8 mouse cellular contexts compared by ENCODE assay signal in the genomic region with DNA sequence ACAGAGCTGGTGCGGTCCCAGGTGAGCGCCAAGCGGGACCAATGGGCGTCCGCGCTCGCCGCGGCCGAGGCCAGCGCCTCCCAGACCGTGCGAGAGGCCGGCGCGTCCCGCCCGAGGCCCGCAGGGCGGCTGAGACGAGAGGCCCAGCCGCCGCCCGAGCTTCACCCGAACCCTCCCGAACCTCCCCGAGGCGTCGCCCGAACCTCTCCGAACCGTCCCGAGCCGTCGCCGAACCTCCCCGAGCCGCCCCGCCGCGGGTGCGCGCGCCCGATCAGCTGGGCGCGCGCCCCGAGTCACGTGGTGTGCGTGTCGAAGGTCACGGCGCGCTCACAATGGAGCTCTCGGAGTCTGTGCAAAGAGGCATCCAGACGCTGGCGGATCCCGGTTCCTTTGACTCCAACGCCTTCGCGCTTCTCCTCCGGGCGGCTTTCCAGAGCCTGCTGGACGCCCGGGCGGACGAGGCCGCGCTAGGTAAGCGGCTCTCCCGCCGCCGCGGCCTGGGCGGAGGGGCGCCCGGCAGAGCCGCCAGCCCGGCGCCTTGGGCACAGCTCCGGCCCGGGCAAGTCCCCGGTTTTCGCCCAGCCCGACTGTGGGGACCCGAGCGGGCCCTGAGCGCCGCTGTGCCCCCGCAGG. TPM values are rescaled to one million over a fixed set of nuclear protein-coding genes. Genes with fewer than 3 reads are reported as not detected.
DNase-seq lines count a peak whose midpoint lies in the region; TF ChIP-seq lines count a peak whose summit lies in the region.

Gene Commd3, plus strand, starts transcription at position 252 of the 633 bp plus-strand sequence.

- DNase-seq in MEL (ENCODE audit: low read depth, low spot score), result peak; percentile 84
- DNase-seq in cerebellum, adult 9-10 months, result peak; percentile 96
- peak; percentile 83 to 95 for DNase-seq in frontal cortex, adult 2 months (ENCODE audit: extremely low spot score in 1 of 2, low spot score in 1 of 2)
- DNase-seq in hindbrain, embryonic 10.5 days (ENCODE audit: low spot score), result peak; percentile 93
- peak; percentile 94 to 98 for DNase-seq in layer of hippocampus, postnatal 14 days (ENCODE audit: low spot score in 2 of 2)
- DNase-seq in lung, postnatal 10 days, result peak; percentile 95
- peak; percentile 98 for DNase-seq in ovary, postnatal 14 days (ENCODE audit: low spot score)
- DNase-seq in thymus, postnatal 10 days (ENCODE audit: low spot score in 2 of 2), result peak; percentile 77 to 92

- peak within 1 kb of the TSS; percentile 52 for H3K27ac ChIP-seq in MEL (ENCODE audit: control insufficient read depth, low read depth, low read length)
- H3K27ac ChIP-seq in hindbrain, embryonic 10.5 days, result peak within 1 kb of the TSS; percentile 99

- H3K27me3 ChIP-seq in MEL (ENCODE audit: control insufficient read depth in 1 of 2, insufficient read depth in 2 of 2, low read length in 2 of 2), result peaks cover 12 to 30% of the 10 kb centered on the region in 2 experiments
- peaks cover 53% of the 10 kb centered on the region for H3K27me3 ChIP-seq in hindbrain, embryonic 10.5 days (ENCODE audit: insufficient read depth, poor library complexity, severe bottlenecking)

- H3K9ac ChIP-seq in MEL (ENCODE audit: control insufficient read depth, low read depth, low read length, poor library complexity, severe bottlenecking), result peak within 1 kb of the TSS; percentile 96

- TF ChIP-seq EP300 in MEL (IDR thresholded peaks at IDR 0.05; ENCODE audit: low read depth in 1 of 2, low read length in 2 of 2), result no peak

- peak; percentile 59 to 73; a peak in 2 of 4 replicates for TF ChIP-seq POLR2A in MEL (IDR thresholded peaks at IDR 0.05; ENCODE audit: control insufficient read depth in 1 of 2, insufficient read depth in 1 of 2, low read depth in 1 of 2, low read length in 2 of 2, poor library complexity in 1 of 2)

- TF ChIP-seq CTCF in MEL (IDR thresholded peaks at IDR 0.05 in 2 of 3, conservative IDR thresholded peaks at IDR 0.05 in 1 of 3; ENCODE audit: control insufficient read depth in 1 of 3, insufficient read depth in 1 of 3, low read depth in 2 of 3, low read length in 3 of 3, poor library complexity in 1 of 3, severe bottlenecking in 1 of 3), result no peak

- peaks cover 13% of the 10 kb centered on the region in 2 experiments for H3K4me1 ChIP-seq in MEL (ENCODE audit: control insufficient read depth in 1 of 2, insufficient read depth in 2 of 2, low read length in 2 of 2)
- H3K4me1 ChIP-seq in hindbrain, embryonic 10.5 days (replicated peaks), result peaks cover 42% of the 10 kb centered on the region

- no peak for TF ChIP-seq RAD21 in MEL (IDR thresholded peaks at IDR 0.05; ENCODE audit: low read depth, low read length)

- peak within 1 kb of the TSS; percentile 81 to 83 for H3K4me3 ChIP-seq in MEL (ENCODE audit: control insufficient read depth in 1 of 2, insufficient read depth in 1 of 2, low read depth in 2 of 2, low read length in 2 of 2)
- peak within 1 kb of the TSS; percentile 78 for H3K4me3 ChIP-seq in hindbrain, embryonic 10.5 days

- H3K9me3 ChIP-seq in MEL (replicated peaks; ENCODE audit: insufficient read depth, low read length), result no peaks in the 10 kb centered on the region
- H3K9me3 ChIP-seq in hindbrain, embryonic 10.5 days, result no peaks in the 10 kb centered on the region

- H3K36me3 ChIP-seq in MEL (ENCODE audit: control insufficient read depth in 1 of 2, insufficient read depth in 2 of 2, low read length in 2 of 2), result peaks cover 0 to 17% of the 10 kb centered on the region in 2 experiments; a peak in 2 of 4 replicates
- no peaks in the 10 kb centered on the region for H3K36me3 ChIP-seq in hindbrain, embryonic 10.5 days

- under 1% methylated on average over 91 of the region's 91 CpGs for WGBS in hindbrain, embryonic 10.5 days

- peaks cover 12% of the 10 kb centered on the region for H3K79me2 ChIP-seq in MEL (ENCODE audit: control insufficient read depth, insufficient read depth, low read length, poor library complexity)

TF ChIP-seq in MEL, 35 proteins besides CTCF, POLR2A, EP300 and RAD21:
- 0 out of 2 replicates have a peak, but pooled peaks have one; percentile 53 for TF ChIP-seq ETS1 (IDR thresholded peaks at IDR 0.05; ENCODE audit: low read depth, low read length)
- TF ChIP-seq USF1 (IDR thresholded peaks at IDR 0.05; ENCODE audit: low read depth, low read length), result peak; percentile 96
- no peak for TF ChIP-seq NRF1 (IDR thresholded peaks at IDR 0.05; ENCODE audit: insufficient read depth, low read depth, low read length, poor library complexity, severe bottlenecking)
- no peak for TF ChIP-seq POLR2AphosphoS2 (IDR thresholded peaks at IDR 0.05; ENCODE audit: low read length)
- TF ChIP-seq MAX (IDR thresholded peaks at IDR 0.05; ENCODE audit: low read length), result peak; percentile 93
- TF ChIP-seq BHLHE40 (IDR thresholded peaks at IDR 0.05; ENCODE audit: borderline replicate concordance, low read depth, low read length), result peak; percentile 54; the same call in 1 of the 2 replicates
- TF ChIP-seq SMC3 (IDR thresholded peaks at IDR 0.05; ENCODE audit: low read depth, low read length), result no peak
- TF ChIP-seq HCFC1 (IDR thresholded peaks at IDR 0.05; ENCODE audit: low read depth, low read length), result peak; percentile 57; the same call in 1 of the 2 replicates
- no peak for TF ChIP-seq ZMIZ1 (IDR thresholded peaks at IDR 0.05; ENCODE audit: low read depth, low read length)
- peak; percentile 26; the same call in 1 of the 2 replicates for TF ChIP-seq TCF12 (IDR thresholded peaks at IDR 0.05; ENCODE audit: low read depth, low read length)
- TF ChIP-seq USF2 (IDR thresholded peaks at IDR 0.05; ENCODE audit: borderline replicate concordance in 1 of 2, insufficient read depth in 1 of 2, low read depth in 1 of 2, low read length in 2 of 2), result peak; percentile 20 to 76; a peak in 3 of 4 replicates
- no peak for TF ChIP-seq ELF1 (IDR thresholded peaks at IDR 0.05; ENCODE audit: low read depth, low read length)
- TF ChIP-seq MXI1 (IDR thresholded peaks at IDR 0.05; ENCODE audit: low read depth, low read length), result peak; percentile 72; the same call in 1 of the 2 replicates
- TF ChIP-seq MYB (IDR thresholded peaks at IDR 0.05; ENCODE audit: low read depth, low read length), result no peak
- TF ChIP-seq KAT2A (conservative IDR thresholded peaks at IDR 0.05; ENCODE audit: low read depth, low read length), result no peak
- peak; percentile 73 for TF ChIP-seq NELFE (IDR thresholded peaks at IDR 0.05; ENCODE audit: low read depth, low read length)
- TF ChIP-seq JUND (IDR thresholded peaks at IDR 0.05; ENCODE audit: low read depth, low read length), result no peak
- no peak for TF ChIP-seq ZC3H11A (IDR thresholded peaks at IDR 0.05; ENCODE audit: low read depth, low read length)
- TF ChIP-seq TAL1 (IDR thresholded peaks at IDR 0.05; ENCODE audit: low read length), result no peak
- no peak for TF ChIP-seq MAZ (IDR thresholded peaks at IDR 0.05; ENCODE audit: low read depth, low read length)
- TF ChIP-seq CHD1 (IDR thresholded peaks at IDR 0.05; ENCODE audit: low read depth, low read length), result no peak
- no peak; the same call in 1 of the 2 replicates for TF ChIP-seq SIN3A (IDR thresholded peaks at IDR 0.05; ENCODE audit: low read length)
- TF ChIP-seq GABPA (IDR thresholded peaks at IDR 0.05; ENCODE audit: low read depth, low read length), result no peak
- no peak for TF ChIP-seq MEF2A (IDR thresholded peaks at IDR 0.05; ENCODE audit: extremely low read depth, insufficient replicate concordance, low read depth, low read length, poor library complexity, severe bottlenecking)
- 0 out of 2 replicates have a peak, but pooled peaks have one; percentile 31 for TF ChIP-seq MYC (IDR thresholded peaks at IDR 0.05; ENCODE audit: low read depth, low read length)
- TF ChIP-seq MAFK (IDR thresholded peaks at IDR 0.05; ENCODE audit: borderline replicate concordance, low read depth, low read length), result no peak
- no peak for TF ChIP-seq POLR2AphosphoS5 (IDR thresholded peaks at IDR 0.05; ENCODE audit: borderline replicate concordance, low read depth, low read length)
- TF ChIP-seq ZKSCAN1 (IDR thresholded peaks at IDR 0.05; ENCODE audit: low read depth, low read length), result no peak
- TF ChIP-seq CHD2 (IDR thresholded peaks at IDR 0.05; ENCODE audit: low read length), result no peak
- no peak for TF ChIP-seq E2F4 (IDR thresholded peaks at IDR 0.05; ENCODE audit: borderline replicate concordance, low read depth, low read length)
- TF ChIP-seq GATA1 (IDR thresholded peaks at IDR 0.05; ENCODE audit: low read depth, low read length), result no peak
- TF ChIP-seq RCOR1 (IDR thresholded peaks at IDR 0.05; ENCODE audit: low read depth, low read length), result no peak
- TF ChIP-seq TBP (IDR thresholded peaks at IDR 0.05; ENCODE audit: low read depth, low read length), result peak; percentile 31; the same call in 1 of the 2 replicates
- TF ChIP-seq UBTF (IDR thresholded peaks at IDR 0.05; ENCODE audit: borderline replicate concordance, insufficient read depth, low read depth, low read length), result peak; percentile 60; the same call in 1 of the 2 replicates
- TF ChIP-seq ZNF384 (IDR thresholded peaks at IDR 0.05; ENCODE audit: low read depth, low read length), result no peak

RNA-seq across cellular contexts. Expression of gene Commd3, which starts in this region (rescaled TPM):
- 42.9 and 47.0 TPM in 2 replicates for total RNA-seq in MEL (2012; rRNA removed)
- polyA plus RNA-seq in MEL (2012; ENCODE audit: insufficient read depth in 1 of 2, insufficient read length in 2 of 2, low read depth in 1 of 2, low replicate concordance in 2 of 2, missing spikeins in 1 of 2), result 10 to 100 TPM in 1 of 2 experiments, not detected in 1; 70.7 TPM
- 136 and 141 TPM in 2 replicates for polyA plus RNA-seq in frontal cortex, adult 2 months (2012; rRNA removed)
- 86.0 and 122 TPM in 2 replicates for polyA plus RNA-seq in hindbrain, embryonic 10.5 days (2016; fragmentation: Nextera tagmentation; extraction: Ambion mirVana)
- total RNA-seq in layer of hippocampus, postnatal 14 days (2021), result 100 to 1,000 TPM; 116 to 117 TPM

Comparison
In these comparisons a context has a peak if more than half of its experiments do, and no peak if none do; other contexts are left out.
1. Peak in every context shown above with its lines: DNase-seq, H3K4me3 ChIP-seq and H3K27ac ChIP-seq.